Mouse (Mus musculus): ENCODE measurements around the gene Hint2. TPM values are rescaled to one million over a fixed set of nuclear protein-coding genes. Genes with fewer than 3 reads are reported as not detected.

Gene Hint2
- total RNA-seq, 1 experiment from 2014 or later: 5.1 TPM

DNA sequence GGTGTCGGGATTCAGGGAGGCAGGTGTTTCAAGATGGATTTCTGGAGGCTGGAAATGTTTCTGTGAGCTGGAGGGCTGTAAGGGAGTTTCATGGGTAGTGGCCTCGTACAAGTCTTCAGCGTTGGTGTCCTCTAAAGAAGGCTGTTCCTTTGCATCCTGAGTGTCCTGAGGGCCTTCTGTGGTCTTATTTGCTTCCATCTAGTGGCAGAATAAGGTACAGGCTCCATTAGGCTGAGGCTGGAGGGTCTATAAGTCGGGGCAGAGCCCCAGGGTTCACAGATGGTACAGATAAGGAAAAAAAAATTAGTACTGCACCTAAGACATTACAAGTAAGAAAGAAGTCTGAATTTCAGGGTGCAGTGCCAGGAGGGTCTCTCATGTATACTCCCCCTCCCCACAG is 10.1 kb upstream of the Hint2 start:
- no peak for ATAC-seq (ENCODE audit: extremely low read depth, insufficient number of reproducible peaks, low FRiP score, poor library complexity, severe bottlenecking)

DNA sequence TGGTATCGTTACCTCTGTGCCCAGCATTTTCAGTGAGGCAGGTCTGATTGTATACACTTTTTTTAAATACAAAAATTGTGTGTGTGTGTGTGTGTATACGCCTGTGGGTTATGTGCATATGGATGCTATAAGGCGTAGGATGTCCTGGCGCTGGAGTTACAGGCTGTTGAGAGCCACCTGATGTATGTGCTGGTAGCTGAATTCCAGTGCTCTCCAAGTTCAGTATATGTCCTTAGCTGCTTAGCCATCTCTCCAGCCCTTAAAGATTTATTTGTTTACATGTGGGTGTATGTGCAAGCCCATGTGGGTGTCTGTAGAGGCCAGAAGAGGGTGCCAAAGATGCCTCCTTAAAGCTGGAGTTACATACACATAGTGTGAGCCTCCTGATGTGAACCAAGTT is 880 bp upstream of the Hint2 start:
- ATAC-seq (ENCODE audit: extremely low read depth, insufficient number of reproducible peaks, low FRiP score, poor library complexity, severe bottlenecking): no peak

DNA sequence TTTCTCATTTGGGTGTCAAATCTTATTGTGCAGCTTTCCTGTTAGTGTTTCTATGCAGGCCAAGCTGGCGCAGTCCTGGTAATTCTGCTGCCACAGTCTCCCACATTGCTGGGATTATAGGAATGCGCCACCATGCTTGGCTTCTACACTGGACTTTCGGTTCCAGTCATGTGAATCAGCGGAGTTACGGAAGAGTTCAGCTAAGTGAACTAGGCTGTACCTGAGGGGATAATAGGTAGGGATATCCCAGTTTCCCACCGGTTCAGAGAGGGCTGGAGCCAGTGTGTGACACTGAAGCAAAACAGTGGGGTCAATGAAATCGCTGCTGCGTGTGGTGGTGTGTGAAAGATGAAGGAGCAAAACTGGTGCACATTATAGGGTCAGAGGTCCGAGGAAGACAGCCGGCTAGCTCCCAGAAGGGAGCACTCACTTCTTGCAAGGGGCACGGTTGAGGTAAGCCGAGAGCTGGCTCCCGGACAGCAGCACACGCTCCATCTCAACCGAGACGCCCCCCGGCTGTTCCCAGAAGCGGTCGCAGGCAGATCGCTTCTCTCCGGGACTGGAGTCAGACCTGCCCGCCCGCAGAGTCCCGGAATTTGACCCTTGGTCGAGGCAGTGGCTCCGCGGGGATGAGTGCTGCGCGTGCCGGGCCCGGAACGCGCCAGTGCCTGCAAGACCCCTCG is 469 bp downstream of the Hint2 start:
- no peak for ATAC-seq (ENCODE audit: extremely low read depth, insufficient number of reproducible peaks, low FRiP score, poor library complexity, severe bottlenecking)

DNA sequence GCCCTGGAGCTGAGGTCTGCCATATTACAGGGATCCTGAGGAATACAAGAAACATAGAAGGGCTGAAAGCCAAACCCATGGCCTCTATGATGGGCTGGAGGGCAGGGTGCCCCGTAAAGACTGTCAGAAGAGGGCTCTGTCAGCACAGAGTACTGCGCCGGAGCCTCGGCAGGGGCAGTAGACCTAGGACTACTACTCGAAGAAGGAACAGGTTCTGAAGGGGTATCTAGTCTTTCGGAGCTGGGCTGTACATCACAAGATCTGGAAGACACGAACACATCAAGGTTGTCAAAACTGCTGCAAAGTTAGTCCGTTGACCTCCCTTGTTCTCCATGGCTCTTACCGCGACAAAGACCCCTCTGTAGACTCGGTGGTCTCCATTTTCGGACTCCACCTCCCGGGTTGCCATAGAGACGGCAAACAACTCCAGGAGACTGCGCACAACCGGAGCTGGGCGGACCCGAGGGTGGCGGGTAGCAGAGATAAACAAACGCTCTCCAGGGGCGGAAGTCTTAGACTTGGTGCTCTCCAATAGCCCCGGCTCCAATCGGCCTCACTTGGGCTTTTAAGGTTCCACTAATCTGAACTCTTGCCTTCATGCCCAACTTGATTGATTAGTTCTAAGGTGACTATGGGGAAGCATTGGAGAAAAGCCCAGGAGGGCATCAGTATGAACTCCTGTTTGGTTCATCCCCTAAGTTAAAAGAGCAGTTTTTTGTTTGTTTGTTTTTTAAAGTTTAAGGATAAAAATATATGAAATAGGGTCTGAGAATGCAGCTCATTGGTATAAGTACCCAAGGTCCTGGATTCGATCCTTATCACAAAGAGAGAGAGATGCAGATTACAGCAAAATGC is 2.9 kb downstream of the Hint2 start, which contains the start of gene Spag8:
Gene Spag8, minus strand, starts transcription at position 434 of the 855 bp plus-strand sequence.
- ATAC-seq (ENCODE audit: extremely low read depth, insufficient number of reproducible peaks, low FRiP score, poor library complexity, severe bottlenecking): no peak

DNA sequence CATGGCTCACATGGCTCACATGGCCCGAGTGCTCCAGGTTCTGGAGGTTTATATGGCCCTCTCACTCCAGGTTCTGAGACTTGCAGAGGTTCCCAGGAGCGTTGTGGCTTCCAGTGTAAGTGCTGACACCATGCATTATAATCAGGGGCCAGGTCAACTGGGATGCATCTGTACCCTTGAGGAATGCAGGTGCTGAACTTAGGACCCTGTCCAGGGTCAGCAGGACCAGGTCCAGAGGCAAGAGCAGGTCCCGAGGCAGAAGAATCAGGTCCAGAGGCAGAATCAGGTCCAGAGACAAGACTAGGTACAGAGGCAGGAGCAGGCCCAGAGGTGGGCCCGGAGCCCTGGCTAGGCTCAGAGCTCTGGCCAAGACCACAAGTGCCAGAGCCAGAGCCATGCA is 3.5 kb downstream of the Hint2 start:
- no peak for ATAC-seq (ENCODE audit: extremely low read depth, insufficient number of reproducible peaks, low FRiP score, poor library complexity, severe bottlenecking)

DNA sequence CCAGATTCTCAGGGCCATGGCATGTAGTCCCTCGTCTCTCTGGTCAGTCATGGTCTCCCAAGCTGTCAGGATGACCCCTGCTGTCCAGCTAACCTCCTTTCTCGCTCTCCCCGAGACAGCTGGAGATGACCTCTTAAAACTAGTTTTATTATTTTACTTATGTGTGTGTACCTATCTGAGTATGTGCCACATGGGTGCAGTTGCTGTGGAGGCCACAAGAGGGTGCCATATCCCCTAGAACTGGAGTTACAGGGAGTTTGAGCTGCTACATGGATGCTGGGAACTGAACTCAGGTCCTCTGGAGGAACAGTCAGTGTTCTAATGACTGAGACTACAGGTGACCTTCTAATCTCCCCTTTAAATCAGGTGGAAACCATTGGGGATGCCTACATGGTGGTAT is 6.5 kb downstream of the Hint2 start:
- no peak for ATAC-seq (ENCODE audit: extremely low read depth, insufficient number of reproducible peaks, low FRiP score, poor library complexity, severe bottlenecking)

DNA sequence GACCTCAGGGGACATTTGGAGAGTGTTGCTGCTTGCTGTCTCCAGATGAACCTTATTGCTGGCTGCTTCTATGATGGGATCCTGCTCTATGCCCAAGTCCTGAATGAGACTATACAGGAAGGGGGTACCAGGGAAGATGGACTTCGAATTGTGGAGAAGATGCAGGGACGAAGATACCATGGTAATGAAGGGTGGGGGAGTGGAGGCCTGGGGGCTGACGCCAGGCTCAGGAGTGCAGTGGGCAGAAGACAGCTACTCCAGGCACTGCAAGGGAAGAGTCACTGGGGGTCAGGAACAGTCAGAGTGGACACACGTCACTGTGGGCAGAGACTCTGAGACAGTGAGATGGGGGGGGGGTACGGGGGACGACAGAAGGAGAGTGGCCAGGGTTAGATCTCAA is 15.8 kb downstream of the Hint2 start:
- ATAC-seq (ENCODE audit: extremely low read depth, insufficient number of reproducible peaks, low FRiP score, poor library complexity, severe bottlenecking): no peak

DNA sequence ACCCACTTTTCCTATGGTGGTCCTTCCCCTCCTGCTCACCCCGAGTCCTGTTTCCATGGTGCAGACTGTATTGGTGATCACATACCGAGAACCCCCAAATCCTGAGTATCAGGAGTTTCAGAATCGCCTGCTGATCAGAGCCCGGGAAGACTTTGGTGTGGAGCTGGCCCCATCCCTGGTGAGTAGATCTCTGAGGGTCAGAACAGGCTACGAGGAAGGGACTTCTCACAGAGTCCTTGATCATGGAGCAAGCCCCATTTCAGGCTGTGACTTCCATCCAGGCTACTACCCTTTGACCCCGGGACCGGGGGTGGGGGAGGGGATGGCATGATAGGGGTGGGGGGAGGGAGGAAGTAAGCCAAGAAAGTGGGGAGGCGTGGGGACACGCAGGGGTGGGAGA is 16.2 kb downstream of the Hint2 start:
- no peak for ATAC-seq (ENCODE audit: extremely low read depth, insufficient number of reproducible peaks, low FRiP score, poor library complexity, severe bottlenecking)

DNA sequence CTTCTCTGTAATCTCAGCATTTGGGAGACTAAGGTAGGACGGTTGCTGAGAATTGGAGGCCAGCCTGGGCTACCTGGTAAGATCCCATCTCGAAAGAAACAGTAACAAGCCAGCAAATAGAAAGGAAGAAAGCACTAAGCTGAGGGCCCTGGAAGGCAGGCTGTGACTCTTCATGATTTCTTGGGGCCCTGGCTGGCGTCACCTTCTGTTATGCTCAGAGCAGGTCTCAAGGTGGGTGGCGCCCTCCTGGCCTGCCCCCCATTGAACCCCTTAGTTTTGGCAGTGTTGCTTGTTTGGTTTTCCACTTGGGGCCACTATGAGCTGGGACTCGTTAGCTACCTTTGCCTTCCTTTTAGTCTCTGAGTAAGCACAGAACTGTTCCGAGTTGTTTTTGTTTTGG is 19.5 kb downstream of the Hint2 start:
- ATAC-seq (ENCODE audit: extremely low read depth, insufficient number of reproducible peaks, low FRiP score, poor library complexity, severe bottlenecking): no peak

DNA sequence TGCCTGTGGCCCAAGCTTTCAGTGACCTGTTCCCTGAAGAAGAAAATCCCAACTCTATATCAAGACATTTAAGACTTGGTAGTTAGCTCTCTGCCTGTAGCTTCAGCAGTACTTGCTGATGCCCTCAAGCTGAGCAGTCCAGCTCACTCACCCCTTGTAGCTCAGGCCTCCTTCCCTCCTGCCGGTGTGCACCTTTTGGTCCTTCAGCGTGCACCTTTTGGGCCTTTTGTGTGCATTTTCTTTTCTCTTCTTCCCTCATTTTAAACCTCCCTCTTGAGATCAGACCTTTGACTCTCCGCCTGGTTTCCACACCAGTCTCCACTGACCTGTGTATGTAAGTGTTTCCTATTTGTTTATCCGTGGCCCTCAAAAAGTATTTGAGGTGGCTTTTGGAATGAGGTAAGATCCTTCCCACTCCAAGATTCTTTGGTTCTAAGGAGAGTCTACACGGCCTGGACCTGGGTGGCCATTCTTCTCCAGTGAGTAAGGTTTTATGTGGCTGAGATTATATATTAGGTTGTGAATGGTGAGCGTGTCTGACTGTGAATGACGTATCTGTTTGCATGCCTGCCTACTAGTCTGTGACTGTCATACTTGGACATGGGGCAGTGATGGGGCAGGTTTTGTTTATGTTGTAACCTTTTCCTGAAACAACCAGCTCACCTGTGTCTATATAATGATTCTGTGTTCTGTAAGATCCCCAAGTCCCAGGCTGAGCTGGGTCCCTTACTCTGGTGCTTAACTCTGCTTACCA is 21.5 kb downstream of the Hint2 start:
- no peak for ATAC-seq (ENCODE audit: extremely low read depth, insufficient number of reproducible peaks, low FRiP score, poor library complexity, severe bottlenecking)

DNA sequence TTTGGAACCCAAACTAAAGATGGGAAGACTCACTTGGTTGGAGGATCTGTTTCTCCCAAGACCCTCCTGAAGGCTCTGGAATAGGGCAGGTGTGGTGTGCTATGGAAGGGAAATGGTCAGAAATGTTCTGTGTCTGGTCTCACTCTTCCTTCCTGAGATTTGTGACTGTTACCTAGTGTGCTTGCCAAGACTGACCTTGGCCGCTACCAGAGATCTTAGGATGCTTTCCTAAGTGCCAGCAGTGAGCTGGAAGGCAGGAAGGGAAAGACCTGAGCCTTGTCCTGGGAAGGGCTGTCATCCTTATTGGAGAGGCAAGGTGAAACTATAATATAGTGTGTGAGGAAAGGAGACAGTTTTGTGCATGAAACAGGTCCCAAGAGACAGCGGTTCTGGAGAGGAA is 22.5 kb downstream of the Hint2 start:
- no peak for ATAC-seq (ENCODE audit: extremely low read depth, insufficient number of reproducible peaks, low FRiP score, poor library complexity, severe bottlenecking)

DNA sequence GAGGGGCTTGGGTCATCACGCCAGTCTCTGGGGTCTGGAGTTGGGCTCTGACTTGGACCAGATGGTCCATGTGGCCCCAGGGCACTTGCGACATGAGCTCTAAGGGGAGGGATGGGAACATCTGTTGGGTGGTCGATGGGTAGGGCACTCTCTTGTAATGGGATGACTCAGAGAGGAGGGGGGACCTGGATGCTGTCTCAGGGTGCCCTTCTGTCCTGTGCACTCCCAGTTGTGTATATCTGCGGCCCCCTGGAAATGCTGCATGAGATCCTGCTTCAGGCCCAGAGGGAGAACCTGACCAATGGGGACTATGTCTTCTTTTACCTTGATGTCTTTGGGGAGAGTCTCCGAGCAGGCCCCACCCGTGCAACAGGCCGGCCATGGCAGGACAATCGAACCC is 23.0 kb downstream of the Hint2 start:
- no peak for ATAC-seq (ENCODE audit: extremely low read depth, insufficient number of reproducible peaks, low FRiP score, poor library complexity, severe bottlenecking)

DNA sequence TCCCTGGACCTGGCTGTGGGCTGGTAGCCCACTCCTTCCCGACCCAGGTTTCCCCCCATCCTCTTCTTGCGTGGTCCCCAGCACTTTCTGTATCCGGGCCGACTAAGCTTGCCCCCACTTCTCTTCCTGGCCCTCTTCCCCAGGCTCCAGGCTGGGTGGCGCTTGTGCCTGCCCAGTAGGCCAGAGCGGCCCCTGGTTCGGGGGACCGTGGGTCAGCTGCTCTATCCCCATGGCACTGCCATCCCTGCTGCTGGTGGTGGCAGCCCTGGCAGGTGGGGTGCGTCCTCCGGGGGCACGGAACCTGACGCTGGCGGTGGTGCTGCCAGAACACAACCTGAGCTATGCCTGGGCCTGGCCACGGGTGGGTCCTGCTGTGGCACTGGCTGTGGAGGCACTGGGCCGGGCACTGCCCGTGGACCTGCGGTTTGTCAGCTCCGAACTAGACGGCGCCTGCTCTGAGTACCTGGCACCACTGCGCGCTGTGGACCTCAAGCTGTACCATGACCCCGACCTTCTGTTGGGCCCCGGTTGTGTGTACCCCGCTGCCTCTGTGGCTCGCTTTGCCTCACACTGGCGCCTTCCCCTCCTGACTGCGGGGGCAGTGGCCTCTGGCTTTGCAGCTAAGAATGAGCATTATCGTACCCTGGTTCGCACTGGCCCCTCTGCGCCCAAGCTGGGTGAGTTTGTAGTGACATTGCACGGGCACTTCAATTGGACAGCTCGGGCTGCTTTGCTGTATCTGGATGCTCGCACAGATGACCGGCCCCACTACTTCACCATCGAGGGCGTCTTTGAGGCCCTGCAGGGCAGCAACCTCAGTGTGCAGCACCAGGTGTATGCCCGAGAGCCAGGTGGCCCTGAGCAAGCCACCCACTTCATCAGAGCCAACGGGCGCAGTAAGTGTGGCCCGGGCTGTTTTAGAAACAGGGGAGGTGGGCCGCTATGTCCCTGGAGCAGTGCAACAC is 24.0 kb downstream of the Hint2 start:
- no peak for ATAC-seq (ENCODE audit: extremely low read depth, insufficient number of reproducible peaks, low FRiP score, poor library complexity, severe bottlenecking)

DNA sequence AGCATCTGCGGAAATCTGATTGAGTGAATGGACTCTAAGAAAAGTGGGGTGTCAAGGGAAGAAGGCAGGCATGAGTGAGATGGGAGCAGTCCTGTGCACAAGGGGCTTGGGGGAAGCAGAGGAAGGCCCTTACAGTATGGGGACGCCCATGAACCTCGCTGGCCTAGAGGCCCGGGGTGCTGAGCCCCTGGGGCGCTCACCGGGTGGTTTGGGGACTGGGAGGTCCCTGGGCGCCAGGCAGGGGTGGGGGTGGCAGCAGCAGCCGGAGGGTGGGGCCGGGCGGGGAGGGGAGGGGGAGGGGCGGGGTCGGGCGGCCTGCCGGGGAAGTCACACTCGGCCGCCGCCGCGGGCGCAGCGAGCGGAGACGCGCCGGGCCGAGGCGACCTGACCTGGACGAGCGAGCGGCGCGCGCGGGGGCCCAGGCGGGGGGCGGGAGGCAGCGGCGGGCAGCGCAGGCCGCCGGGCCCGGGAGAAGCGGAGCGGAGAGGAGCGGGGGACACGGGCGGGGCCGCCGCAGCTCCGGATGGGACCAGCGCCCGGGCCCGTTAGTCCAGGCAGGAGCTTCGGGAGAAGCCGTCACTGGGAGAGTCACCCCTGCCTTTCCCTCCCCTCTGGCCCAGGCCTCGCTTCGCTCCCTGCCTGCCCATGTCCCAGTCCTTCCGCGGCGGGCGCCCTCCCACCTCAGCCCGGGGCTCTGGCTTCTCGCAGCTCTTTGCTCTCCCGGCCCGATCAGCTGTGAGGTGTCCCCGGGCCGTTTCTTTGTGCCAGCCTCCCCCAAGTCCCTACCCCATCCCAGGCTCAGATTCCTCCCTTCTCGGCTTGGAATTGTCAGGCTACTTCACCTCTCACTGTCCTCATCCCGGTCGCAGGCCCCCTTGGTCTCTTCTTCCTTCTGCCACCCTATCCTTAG is 25.0 kb downstream of the Hint2 start, which contains the start of gene Npr2:
Gene Npr2, plus strand, starts transcription at position 890 of the 910 bp plus-strand sequence.
- no peak for ATAC-seq (ENCODE audit: extremely low read depth, insufficient number of reproducible peaks, low FRiP score, poor library complexity, severe bottlenecking)

DNA sequence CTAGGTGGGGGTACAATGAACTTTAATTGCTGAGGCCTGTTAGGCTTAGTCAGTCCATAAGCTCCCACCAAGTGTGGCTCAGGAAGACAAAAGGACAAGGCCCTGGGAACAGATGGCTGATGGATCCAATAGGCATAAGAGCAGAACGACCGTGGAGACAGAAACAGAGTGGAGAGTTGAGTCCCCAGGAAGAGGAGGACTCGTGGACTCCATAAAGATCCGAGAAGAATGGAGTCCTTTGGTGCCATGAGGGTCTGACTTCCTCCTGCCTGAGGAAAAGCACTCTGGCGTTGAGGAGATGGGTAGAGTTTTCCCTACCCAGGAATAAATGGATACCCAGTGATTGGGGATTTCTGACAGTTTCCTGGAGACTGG is 25.6 kb downstream of the Hint2 start:
- ATAC-seq (ENCODE audit: extremely low read depth, insufficient number of reproducible peaks, low FRiP score, poor library complexity, severe bottlenecking): no peak

DNA sequence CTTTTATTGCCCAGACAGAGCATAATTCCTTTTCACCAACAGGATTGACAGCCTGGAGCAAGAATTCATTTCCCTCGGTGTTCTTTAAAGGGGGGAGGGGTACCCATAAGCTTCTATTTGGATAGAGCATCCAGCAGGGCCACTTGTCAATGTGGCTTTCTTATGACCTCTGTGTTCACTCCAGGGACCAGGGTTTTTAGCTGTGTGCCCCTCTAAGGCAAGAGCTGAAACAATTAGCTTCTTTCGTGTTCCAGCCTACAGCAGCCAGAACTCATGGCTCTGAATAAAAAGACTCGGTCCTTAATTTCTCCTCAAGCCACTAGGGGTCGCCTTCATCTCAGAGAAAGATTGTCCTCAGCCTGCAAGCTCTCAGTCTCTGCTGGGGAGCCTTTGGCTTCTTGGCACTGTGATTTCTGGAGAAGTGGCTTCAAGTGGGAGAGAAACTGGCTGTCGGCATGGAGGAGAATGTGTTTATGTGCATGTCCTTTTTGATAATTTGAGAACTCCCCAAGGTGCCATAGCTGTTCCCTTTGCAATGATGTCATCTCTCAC is 26.2 kb downstream of the Hint2 start:
- peak; percentile 60; the same call in 1 of the 2 replicates for ATAC-seq (ENCODE audit: extremely low read depth, insufficient number of reproducible peaks, low FRiP score, poor library complexity, severe bottlenecking)

DNA sequence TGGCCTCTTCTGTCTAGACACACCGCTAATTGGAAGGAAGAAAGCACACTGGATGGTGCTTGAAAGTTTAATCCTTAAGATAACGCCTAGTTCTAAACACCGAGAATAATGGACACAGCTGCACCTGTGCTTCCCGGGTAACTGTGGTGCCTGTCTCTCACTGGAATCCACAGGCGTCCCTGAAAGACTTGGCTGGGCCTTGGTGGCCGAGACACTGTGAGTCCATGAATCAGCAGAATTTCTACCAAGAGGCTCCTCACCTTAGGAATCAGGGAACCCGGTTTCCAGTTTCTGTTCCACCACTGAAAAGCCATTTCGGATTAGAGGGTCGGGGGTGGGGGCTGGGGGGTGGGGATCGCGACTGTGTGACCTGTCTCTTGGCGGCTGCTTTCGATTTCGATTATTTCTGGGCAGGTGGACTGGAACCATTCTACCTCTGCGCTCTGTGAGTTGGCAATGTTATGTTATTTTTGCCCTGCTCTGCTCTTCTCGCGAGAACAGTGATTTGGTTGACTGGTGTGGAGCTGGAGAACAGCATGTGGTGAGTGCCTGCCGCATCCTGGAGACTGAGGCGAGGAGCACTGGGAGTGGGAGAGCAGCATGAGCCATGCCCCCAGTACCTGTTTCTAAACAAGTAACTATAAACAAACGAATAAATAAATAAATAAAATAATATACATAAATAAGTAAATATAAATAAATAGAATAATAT is 27.0 kb downstream of the Hint2 start:
- ATAC-seq (ENCODE audit: extremely low read depth, insufficient number of reproducible peaks, low FRiP score, poor library complexity, severe bottlenecking): no peak
